Comparison of ENCODE assay signal across 31 mouse cellular contexts in genomic region chr5:134344076-134344475, GRCm38 (mm10).
"Had no signal": no experiment of that assay in that cellular context is flagged by ENCODE, and none has a peak within 500 bp of the region (broad histone marks: within the 10 kb centered on the region; RNA-seq: fewer than 3 reads in every experiment).

No protein-coding gene starts in this region.

- H3K4me1 ChIP-seq: limb, embryonic 10.5 days; limb, embryonic 12.5 days; limb, embryonic 13.5 days; lung, embryonic 15.5 days; midbrain, embryonic 12.5 days; midbrain, embryonic 13.5 days; midbrain, embryonic 15.5 days had no signal

- ATAC-seq: liver, embryonic 12.5 days; liver, postnatal 0 days; lung, postnatal 0 days; midbrain, embryonic 13.5 days; midbrain, embryonic 15.5 days; midbrain, embryonic 16.5 days had no signal

- H3K27ac ChIP-seq: limb, embryonic 10.5 days; limb, embryonic 12.5 days; limb, embryonic 13.5 days; limb, embryonic 15.5 days; liver, embryonic 12.5 days; liver, embryonic 13.5 days; liver, embryonic 14.5 days; liver, embryonic 15.5 days; lung, embryonic 15.5 days; macrophage; midbrain, embryonic 10.5 days; midbrain, embryonic 12.5 days; midbrain, embryonic 13.5 days; midbrain, embryonic 15.5 days had no signal

- H3K4me2 ChIP-seq: limb, embryonic 12.5 days; limb, embryonic 13.5 days; limb, embryonic 15.5 days; liver, embryonic 11.5 days; liver, embryonic 12.5 days; liver, embryonic 13.5 days; liver, embryonic 15.5 days; lung, embryonic 14.5 days; lung, embryonic 15.5 days; midbrain, embryonic 11.5 days; midbrain, embryonic 12.5 days; midbrain, embryonic 13.5 days; midbrain, embryonic 15.5 days had no signal

- H3K27me3 ChIP-seq: limb, embryonic 12.5 days; limb, embryonic 13.5 days; limb, embryonic 15.5 days; liver, embryonic 12.5 days; liver, embryonic 13.5 days; liver, embryonic 15.5 days; lung, embryonic 15.5 days; midbrain, embryonic 12.5 days; midbrain, embryonic 13.5 days; midbrain, embryonic 15.5 days had no signal

- DNase-seq: left cerebral cortex, postnatal 4 days; liver; liver, embryonic 13.5 days; liver, postnatal 0 days; lung, adult 18-20 months; lung, adult 2 months; lung, embryonic 14.5 days; lung, postnatal 10 days; lung, postnatal 14 days; lung, postnatal 36 days; lung, postnatal 4 days; midbrain, embryonic 14.5 days had no signal

- H3K4me3 ChIP-seq: limb, embryonic 10.5 days; limb, embryonic 12.5 days; limb, embryonic 13.5 days; limb, embryonic 15.5 days; liver, embryonic 12.5 days; liver, embryonic 13.5 days; liver, embryonic 15.5 days; lung, embryonic 15.5 days; megakaryocyte, embryonic 14.5 days; midbrain, embryonic 10.5 days; midbrain, embryonic 12.5 days; midbrain, embryonic 13.5 days; midbrain, embryonic 15.5 days; myocyte had no signal

- H3K9me3 ChIP-seq: limb, embryonic 10.5 days; limb, embryonic 12.5 days; limb, embryonic 13.5 days; limb, embryonic 15.5 days; liver, embryonic 12.5 days; liver, embryonic 15.5 days; lung, embryonic 15.5 days; megakaryocyte, embryonic 14.5 days; midbrain, embryonic 10.5 days; midbrain, embryonic 12.5 days; midbrain, embryonic 13.5 days; midbrain, embryonic 15.5 days had no signal

- H3K36me3 ChIP-seq: limb, embryonic 10.5 days; limb, embryonic 12.5 days; limb, embryonic 13.5 days; limb, embryonic 15.5 days; liver, embryonic 12.5 days; liver, embryonic 13.5 days; liver, embryonic 15.5 days; lung, embryonic 15.5 days; midbrain, embryonic 10.5 days; midbrain, embryonic 12.5 days; midbrain, embryonic 13.5 days; midbrain, embryonic 15.5 days had no signal

- H3K9ac ChIP-seq: limb, embryonic 12.5 days; limb, embryonic 13.5 days; limb, embryonic 15.5 days; liver, embryonic 12.5 days; liver, embryonic 13.5 days; liver, embryonic 14.5 days; liver, embryonic 15.5 days; liver, postnatal 0 days; lung, embryonic 14.5 days; lung, embryonic 15.5 days; midbrain, embryonic 12.5 days; midbrain, embryonic 13.5 days; midbrain, embryonic 15.5 days had no signal
